Mouse (Mus musculus) macrophage (primary cell): ENCODE data around the gene Tbx2. TPM values are rescaled to one million over a fixed set of nuclear protein-coding genes. Genes with fewer than 3 reads are reported as not detected.

Source experiments
- H3K27ac ChIP-seq: fragments of 350-480 bp; formaldehyde crosslinking; 2 replicates; pipeline ENCODE4 v1.9.0; 2021
- H3K36me3 ChIP-seq: fragments of 350-480 bp; formaldehyde crosslinking; 2 replicates; pipeline ENCODE4 v1.9.0; 2021; ENCODE audit errors: inconsistent target
- H3K4me3 ChIP-seq: fragments of 350-480 bp; formaldehyde crosslinking; 2 replicates; pipeline ENCODE4 v1.9.0; 2021; ENCODE audit errors: inconsistent target
- H3K79me2 ChIP-seq: fragments of 350-480 bp; formaldehyde crosslinking; 2 replicates; pipeline ENCODE4 v1.9.0; 2021; ENCODE audit errors: inconsistent target
- WGBS: methylation state at CpG from one replicate; pipeline ENCODE4 v1.1.7; 2026; ENCODE audit warnings: inconsistent platforms; ENCODE audit not compliant: missing documents; 5-methylcytosine and 5-hydroxymethylcytosine counted together
- polyA plus RNA-seq: library from polyadenylated mRNA; stranded (reverse); fragments of 250-400 nt; gene quantifications from 3 replicates; pipeline ENCODE4 v1.2.4, GENCODE M21; 2018; ENCODE audit warnings: inconsistent platforms

The Tbx2 gene
- polyA plus RNA-seq, 1 experiment from 2014 or later, result not detected

DNA sequence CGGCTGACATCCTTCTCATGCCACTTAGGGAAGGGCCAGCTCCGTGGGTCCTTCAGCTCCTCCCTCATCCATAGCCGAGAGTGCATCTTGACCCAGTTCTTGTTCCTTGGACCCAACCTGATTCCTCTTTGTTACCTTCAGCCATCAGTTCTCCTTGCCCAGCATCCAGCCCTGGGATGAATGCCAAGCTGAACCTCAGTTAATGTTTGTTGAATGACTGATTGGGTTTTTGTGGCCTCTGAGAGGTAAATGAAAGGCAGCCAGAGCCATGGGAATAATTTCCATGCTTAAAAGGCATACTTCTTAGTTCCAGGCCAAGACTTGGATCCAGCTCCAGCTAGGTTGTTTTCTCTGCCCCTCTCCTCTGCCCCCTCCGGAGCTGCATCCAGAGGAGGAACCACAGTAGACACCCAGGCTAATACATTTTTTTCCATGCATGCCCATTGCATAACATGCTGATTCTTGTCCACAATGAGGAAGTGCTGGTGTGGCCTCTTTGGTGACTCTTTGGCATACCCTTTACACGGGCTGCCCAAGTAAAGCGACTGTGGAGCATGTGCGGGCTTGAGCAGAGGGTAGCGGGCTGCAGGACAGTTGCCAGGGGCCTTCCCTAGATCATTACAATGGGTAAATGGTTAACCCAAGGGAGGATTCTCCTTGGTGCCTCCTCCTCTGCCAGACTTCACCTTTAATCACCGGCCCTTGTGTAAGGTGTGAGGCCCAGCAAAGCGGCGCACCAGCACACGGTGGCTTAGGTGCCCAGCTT lies 20.0 kb upstream of the Tbx2 start:
- 58% methylated on average over 12 of the region's 12 CpGs for WGBS
- Histone ChIP-seq H3K79me2 (no peaks in the 10 kb centered on the region), H3K4me3 (no peak overlapping the region), H3K36me3 (no peaks in the 10 kb centered on the region), H3K27ac (peak overlapping the region; percentile 82)

DNA sequence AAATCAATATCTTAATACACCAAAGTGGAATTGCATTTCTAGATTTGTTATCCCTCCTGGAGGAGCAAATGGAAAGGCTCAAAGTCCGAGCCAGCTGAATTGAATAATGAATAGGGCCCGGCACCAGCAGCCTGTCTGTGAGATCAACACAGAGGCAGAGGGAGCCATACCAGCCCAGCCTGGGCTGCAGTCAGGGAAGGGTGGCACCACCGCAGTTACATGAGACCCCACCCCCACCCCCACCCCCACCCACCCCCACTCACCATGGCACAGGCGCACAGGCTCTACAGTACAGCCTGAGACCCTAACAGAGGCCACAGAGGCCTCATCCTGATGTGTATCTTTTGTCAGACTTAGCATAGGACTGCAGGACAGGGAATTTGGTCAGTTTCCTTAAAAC lies 17.7 kb upstream of the Tbx2 start:
- H3K79me2 ChIP-seq, result no peaks in the 10 kb centered on the region
- no peaks in the 10 kb centered on the region for H3K36me3 ChIP-seq
- no peak overlapping the region for H3K4me3 ChIP-seq
- no peak overlapping the region for H3K27ac ChIP-seq
- WGBS, result 100% methylated on average over 4 of the region's 4 CpGs

DNA sequence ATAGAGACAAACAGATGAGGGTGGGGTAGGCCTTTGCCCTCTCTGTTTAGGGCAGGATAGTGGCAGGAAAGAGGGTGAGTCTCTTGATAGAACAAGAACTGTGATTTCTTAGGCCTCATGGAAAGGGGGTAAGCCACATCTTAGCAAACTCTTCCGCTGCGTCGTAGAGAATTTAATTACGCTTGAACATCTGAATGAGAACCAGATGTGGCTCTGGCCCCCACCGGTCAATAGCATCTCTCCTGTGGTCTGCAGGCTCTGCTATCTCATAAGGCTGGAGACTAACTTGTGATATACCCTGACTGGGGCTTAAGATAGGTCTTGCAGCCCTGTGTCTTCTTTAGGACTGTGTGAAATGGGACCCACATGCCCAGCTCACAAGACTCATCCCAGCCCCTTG lies 15.9 kb upstream of the Tbx2 start:
- Histone ChIP-seq H3K36me3 (no peaks in the 10 kb centered on the region), H3K4me3 (no peak overlapping the region), H3K27ac (no peak overlapping the region), H3K79me2 (no peaks in the 10 kb centered on the region)
- 95% methylated on average over 5 of the region's 5 CpGs for WGBS

DNA sequence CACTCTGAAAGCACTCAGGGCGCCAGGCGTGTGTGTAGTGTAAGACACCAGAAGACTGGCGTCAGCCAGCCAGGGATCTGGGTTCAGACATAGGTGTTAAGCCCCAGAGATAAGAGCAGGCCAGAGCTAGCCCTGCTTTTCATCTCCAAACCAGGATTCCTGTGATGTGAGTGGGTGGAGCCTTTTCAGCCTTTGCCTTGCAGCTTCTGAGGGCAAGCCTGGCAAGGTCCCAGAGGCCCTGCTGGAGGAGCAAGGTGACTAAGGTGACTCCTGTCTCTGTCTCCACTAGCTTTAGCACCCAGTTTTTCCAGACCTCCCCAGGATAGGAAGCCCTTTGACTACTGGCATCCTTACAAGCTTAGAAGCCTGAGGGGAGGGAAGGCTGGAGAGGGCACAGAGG lies 13.9 kb upstream of the Tbx2 start:
- H3K36me3 ChIP-seq, result no peaks in the 10 kb centered on the region
- H3K27ac ChIP-seq, result no peak overlapping the region
- WGBS, result 98% methylated on average over 3 of the region's 3 CpGs
- H3K4me3 ChIP-seq, result no peak overlapping the region
- no peaks in the 10 kb centered on the region for H3K79me2 ChIP-seq

DNA sequence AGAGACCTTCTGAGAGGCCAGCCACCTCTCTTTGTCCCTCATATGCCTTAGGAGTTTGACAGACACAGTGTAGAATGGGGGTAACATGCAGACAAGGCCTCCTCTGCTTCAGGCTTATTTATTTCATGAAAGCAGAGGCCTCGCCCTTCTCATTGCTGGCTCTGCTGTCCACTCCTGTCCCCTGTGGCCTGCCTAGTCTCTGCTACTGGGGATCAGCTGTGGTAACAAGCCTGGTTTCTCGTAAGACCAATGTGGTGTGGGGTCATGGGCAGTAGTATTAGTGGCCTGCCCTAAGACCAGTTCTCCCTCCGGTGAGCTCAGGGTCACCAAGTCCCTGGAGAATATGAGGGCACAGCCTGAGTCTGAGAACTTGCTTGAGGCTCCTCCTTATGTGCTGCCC lies 11.4 kb upstream of the Tbx2 start:
- Histone ChIP-seq H3K79me2 (no peaks in the 10 kb centered on the region), H3K4me3 (no peak overlapping the region), H3K27ac (no peak overlapping the region), H3K36me3 (no peaks in the 10 kb centered on the region)
- WGBS, result 93% methylated on average over 3 of the region's 3 CpGs

DNA sequence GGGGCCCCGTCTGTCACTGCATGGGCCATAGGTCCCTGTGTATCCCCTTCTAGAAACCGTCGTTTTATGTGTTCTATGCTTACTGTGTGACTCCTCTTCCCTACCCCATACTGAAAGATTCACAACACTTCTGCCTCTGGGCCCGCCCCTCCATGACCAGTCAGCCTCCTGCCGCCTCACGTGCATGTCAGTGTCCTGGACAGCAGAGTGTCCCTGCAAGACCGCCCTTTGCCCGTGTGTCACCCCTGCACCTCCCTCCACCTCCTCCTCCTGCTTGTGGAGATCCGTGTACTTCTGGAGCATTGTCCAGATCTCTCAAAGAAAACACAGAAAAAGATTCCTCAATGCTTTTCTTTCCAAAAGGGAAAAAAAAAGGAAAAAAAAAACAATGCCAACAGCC lies 10.7 kb upstream of the Tbx2 start:
- WGBS, result 88% methylated on average over 9 of the region's 9 CpGs
- Histone ChIP-seq H3K27ac (no peak overlapping the region), H3K4me3 (no peak overlapping the region), H3K79me2 (no peaks in the 10 kb centered on the region), H3K36me3 (no peaks in the 10 kb centered on the region)

DNA sequence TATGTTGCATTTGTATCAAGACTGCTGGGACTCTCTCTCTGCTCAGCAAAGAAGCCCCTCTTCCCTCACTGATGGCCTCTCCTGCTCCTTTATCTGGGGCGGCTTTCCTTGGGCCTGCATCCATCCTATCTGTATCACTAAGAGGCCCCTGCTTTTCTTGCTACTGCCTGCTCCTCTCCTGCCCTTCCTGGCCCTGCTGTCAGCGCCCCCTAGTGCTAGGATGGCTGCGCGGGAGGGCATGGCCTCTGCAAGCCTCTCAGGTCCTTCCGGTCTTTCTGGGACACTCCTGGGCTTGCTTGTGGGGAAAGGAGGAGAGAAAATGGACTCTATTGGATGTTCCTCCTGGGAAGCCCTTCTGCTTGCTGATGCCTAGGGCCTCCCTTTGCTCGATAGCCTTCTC lies 9.2 kb upstream of the Tbx2 start:
- H3K27ac ChIP-seq, result no peak overlapping the region
- no peak overlapping the region for H3K4me3 ChIP-seq
- H3K36me3 ChIP-seq, result no peaks in the 10 kb centered on the region
- H3K79me2 ChIP-seq, result no peaks in the 10 kb centered on the region
- 25% methylated on average over 6 of the region's 6 CpGs for WGBS

DNA sequence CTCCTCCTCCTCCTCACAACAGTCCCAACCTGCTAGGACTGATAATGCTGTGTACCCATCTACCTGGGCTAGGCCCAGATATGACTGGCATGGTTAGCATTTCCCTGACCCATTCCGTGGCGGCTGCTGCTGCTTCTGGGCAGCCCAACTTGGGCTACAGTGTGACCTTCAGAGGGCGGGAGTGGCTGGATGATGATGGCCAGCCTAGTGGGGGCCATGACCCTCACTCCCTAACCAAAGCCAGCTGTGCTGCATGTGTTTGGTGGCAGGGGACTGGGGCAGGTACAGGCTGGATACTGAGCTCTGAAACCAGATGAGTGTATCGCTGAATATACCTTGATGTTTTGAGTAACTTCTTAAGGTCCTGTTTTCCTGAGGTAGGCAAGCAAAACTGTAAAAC lies 8.6 kb upstream of the Tbx2 start:
- WGBS, result 96% methylated on average over 4 of the region's 4 CpGs
- no peaks in the 10 kb centered on the region for H3K79me2 ChIP-seq
- no peak overlapping the region for H3K4me3 ChIP-seq
- H3K27ac ChIP-seq, result no peak overlapping the region
- no peaks in the 10 kb centered on the region for H3K36me3 ChIP-seq

DNA sequence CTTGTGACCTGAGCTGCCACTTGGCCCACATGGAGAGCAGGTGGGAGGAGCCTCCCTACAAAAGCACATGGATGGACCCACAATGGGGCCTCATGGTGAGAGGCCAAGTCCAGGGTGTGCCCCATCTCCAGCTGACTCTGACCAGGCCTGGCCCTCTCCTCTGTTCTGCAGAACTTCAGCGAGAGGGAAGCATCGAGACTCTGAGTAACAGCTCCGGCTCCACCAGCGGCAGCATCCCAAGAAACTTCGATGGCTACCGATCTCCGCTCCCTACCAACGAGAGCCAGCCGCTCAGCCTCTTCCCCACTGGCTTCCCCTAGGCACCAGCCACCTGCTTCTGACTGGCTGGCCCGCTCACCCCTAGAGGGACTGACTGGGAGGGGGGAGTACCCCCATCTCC lies 7.3 kb upstream of the Tbx2 start:
- Histone ChIP-seq H3K27ac (no peak overlapping the region), H3K79me2 (no peaks in the 10 kb centered on the region), H3K36me3 (no peaks in the 10 kb centered on the region), H3K4me3 (no peak overlapping the region)
- WGBS, result 88% methylated on average over 10 of the region's 10 CpGs

DNA sequence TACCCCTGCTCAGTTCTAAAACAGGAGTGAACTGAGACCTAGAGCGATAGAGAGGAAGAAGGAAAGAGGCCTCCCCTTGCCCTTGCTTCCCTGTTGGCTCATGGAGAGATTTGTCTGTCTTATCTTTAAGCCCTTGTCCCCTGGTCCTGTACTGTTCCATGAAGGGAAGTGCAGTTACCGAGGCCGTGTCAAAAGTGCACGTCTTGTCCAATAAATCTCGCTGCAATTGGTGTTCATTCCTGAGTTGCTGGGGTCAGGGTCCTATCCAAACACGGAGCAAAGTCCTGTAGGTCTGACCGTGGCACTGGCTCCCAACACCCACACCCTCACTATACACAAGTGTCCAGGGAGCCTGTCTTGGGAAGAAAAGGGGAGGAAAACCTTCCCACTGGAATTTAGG lies 6.5 kb upstream of the Tbx2 start:
- Histone ChIP-seq H3K27ac (no peak overlapping the region), H3K36me3 (no peaks in the 10 kb centered on the region), H3K4me3 (no peak overlapping the region), H3K79me2 (no peaks in the 10 kb centered on the region)
- 96% methylated on average over 7 of the region's 7 CpGs for WGBS

DNA sequence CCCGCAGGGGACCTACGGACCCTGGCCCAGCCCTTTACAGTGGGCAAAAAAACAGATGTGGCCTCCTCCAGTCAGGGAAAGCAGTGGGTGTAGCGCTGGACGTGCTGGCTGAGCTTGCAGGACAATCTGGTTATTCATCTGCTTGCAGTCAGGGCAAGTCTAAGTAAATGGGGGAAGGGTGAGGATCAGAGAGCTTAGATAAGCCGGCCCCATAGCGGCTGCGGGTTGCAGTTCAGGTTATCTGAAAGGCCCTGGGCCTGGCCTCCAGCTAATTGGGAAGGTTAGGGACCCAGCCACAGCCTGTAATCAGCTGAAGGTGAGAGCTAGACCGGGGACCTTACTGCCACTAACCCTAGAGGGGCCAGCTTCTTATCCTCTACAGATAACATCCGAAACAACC lies 5.0 kb upstream of the Tbx2 start:
- H3K36me3 ChIP-seq, result no peaks in the 10 kb centered on the region
- H3K27ac ChIP-seq, result no peak overlapping the region
- 76% methylated on average over 8 of the region's 9 CpGs for WGBS
- no peaks in the 10 kb centered on the region for H3K79me2 ChIP-seq
- H3K4me3 ChIP-seq, result no peak overlapping the region

DNA sequence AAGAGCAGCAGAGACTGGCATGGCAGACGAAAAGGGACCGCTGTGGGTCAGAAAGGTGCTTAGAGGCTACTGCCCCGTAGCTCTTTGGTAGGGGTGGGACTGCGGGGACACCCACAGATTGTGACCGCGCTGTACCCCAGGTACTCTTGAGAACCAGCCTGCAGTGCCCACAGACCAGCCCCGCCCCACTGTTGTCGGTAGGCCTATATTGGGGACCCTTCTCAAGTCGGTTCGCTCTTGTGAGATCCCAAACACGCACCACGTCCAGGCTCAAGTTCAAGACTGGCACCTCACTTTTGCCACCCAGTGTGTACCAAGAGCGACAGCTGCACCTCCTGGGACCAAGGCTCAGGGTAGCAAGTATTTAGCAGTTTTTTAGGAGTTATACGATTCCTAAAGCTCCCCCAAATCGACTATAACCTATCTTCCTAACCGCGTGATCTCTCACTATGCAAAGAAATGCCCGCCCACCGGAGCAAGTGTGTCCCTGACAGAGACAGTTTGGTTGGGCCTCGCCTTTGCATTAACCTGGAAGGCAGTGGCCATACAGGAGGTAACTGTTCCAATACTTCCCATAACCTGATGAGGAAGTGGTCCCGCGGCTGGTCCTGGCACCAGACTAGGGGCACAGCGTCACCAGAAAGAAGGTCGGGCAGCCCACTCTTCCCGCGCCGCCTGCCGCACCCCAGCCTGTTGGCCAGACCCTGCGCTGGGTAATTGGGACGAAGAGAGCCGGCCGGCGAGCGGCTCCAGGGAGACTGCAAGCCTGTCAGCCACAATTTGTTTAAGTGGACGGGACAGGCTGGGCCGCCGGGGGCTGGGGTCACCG lies 3.4 kb upstream of the Tbx2 start:
- no peak overlapping the region for H3K27ac ChIP-seq
- H3K4me3 ChIP-seq, result no peak overlapping the region
- no peaks in the 10 kb centered on the region for H3K36me3 ChIP-seq
- H3K79me2 ChIP-seq, result no peaks in the 10 kb centered on the region
- WGBS, result 15% methylated on average over 35 of the region's 38 CpGs

DNA sequence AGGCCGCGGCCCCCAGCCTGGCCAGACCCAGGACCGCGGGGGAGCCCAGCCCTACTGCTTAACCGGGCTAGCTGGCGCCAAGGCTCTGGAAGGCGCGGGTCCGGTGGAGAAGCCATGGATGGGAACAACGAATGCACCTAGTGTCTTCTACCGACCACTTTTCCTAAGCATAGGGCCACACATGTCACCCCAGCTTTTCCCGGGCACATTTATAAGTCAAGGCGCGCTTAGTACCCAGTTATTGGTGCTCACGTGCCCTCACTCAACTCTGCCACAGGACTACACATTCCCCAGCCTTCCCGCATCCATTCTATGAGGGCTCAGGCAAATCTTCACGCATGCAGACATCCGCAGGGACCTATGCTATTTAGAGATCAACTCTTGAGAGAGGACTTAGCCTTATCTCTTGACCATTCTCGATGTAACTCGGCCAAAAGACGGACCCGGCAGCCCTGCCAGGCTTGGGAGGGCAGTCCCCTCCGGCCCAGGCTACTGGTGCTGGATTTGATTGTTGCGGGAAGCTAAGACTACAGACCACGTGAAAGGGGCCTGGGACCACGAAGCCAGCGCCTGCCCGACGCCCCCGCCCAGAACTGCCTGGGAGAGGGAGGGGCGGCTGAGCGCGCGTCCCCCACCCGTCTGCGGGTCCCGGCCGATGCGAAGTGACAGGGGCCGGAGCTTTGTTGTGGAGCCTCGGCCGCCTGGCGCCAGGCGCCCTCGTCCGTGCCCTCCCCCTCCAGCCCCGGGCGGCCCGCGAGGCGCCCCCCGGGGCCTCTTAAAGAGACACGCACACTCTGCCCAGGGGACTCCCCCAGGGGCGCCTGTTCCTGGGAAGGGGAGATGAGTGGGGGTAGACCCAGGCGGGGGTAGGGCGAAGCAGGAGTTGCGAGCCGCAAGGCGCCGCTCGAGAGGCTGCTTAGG lies 2.6 kb upstream of the Tbx2 start:
- H3K27ac ChIP-seq, result no peak overlapping the region
- H3K36me3 ChIP-seq, result no peaks in the 10 kb centered on the region
- H3K4me3 ChIP-seq, result no peak overlapping the region
- H3K79me2 ChIP-seq, result no peaks in the 10 kb centered on the region
- 6% methylated on average over 58 of the region's 61 CpGs for WGBS

DNA sequence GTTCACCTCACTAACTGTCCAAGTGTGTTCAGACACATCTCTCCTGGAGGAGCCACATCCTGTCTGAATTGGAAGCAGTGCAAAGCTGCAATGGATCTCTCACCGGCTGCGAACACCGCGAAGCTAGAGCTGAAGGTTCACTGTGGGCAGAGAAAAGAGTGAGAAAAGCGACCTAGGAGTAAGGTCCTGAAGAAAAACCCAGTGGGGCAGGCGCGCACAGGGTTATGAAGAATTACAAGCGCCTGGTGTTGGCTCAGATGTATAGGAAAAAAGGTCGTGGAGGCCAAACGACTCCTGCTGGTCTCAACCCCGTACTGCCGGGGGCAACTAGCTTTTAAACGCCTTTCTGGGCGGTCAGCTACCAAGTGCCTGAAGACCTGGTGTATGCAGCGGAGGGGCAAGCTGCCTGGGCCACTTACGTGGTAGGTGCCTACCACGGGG lies 1.4 kb upstream of the Tbx2 start:
- Histone ChIP-seq H3K79me2 (no peaks in the 10 kb centered on the region), H3K4me3 (no peak overlapping the region), H3K27ac (no peak overlapping the region), H3K36me3 (no peaks in the 10 kb centered on the region)
- 6% methylated on average over 17 of the region's 17 CpGs for WGBS
